Mouse (Mus musculus) urinary bladder, adult 2 months (tissue): ENCODE data around the gene Pdzk1. TPM values are rescaled to one million over a fixed set of nuclear protein-coding genes. Genes with fewer than 3 reads are reported as not detected.
A peak's percentile ranks its signal among the peaks of the same experiment; 100 is the strongest.

Experiments
- DNase-seq: peaks from one replicate; pipeline ENCODE4 v3.0.0; 2022; ENCODE audit warnings: low spot score
- polyA plus RNA-seq: library from polyadenylated mRNA; depleted of rRNA; stranded (reverse); fragments of >200 nt; gene quantifications from 2 replicates; pipeline ENCODE4 v1.2.3, GENCODE M21; 2012; rRNA removed

Pdzk1 gene
- polyA plus RNA-seq, result 0.04 TPM in 1 of 2 replicates, not detected in the other

- DNase-seq, result no peak
Measured at GRCm38 (mm10) chr3:96828984-96829383, at the start of gene Pdzk1, which contains the start of gene Cd160. TSS of gene Pdzk1 (plus strand) at chr3:96829284. TSS of gene Cd160 (minus strand) at chr3:96829351.

- DNase-seq, result no peak
Measured at GRCm38 (mm10) chr3:96782236-96782635, 46.8 kb upstream of the Pdzk1 start.

- no peak for DNase-seq
Measured at GRCm38 (mm10) chr3:96787784-96788183, 41.3 kb upstream of the Pdzk1 start.

- no peak for DNase-seq
Measured at GRCm38 (mm10) chr3:96788506-96788905, 40.6 kb upstream of the Pdzk1 start.

- DNase-seq, result no peak
Measured at GRCm38 (mm10) chr3:96800254-96800653, 28.8 kb upstream of the Pdzk1 start.

GRCm38 (mm10) chr3:96802214-96802613 is 26.9 kb upstream of the Pdzk1 start:
- no peak for DNase-seq

- DNase-seq, result no peak
Measured at GRCm38 (mm10) chr3:96808136-96808535, 20.9 kb upstream of the Pdzk1 start.

GRCm38 (mm10) chr3:96808651-96809050 is 20.4 kb upstream of the Pdzk1 start:
- DNase-seq, result no peak

GRCm38 (mm10) chr3:96811232-96811631 is 17.9 kb upstream of the Pdzk1 start:
- DNase-seq, result no peak

GRCm38 (mm10) chr3:96812395-96813091 is 16.5 kb upstream of the Pdzk1 start:
- DNase-seq, result peak; percentile 54

GRCm38 (mm10) chr3:96813106-96813505 is 16.0 kb upstream of the Pdzk1 start:
- DNase-seq, result no peak

- DNase-seq, result no peak
Measured at GRCm38 (mm10) chr3:96813591-96814244, 15.4 kb upstream of the Pdzk1 start.

- DNase-seq, result no peak
Measured at GRCm38 (mm10) chr3:96814342-96814741, 14.7 kb upstream of the Pdzk1 start.

GRCm38 (mm10) chr3:96820116-96820915 is 8.8 kb upstream of the Pdzk1 start:
- DNase-seq, result no peak

- no peak for DNase-seq
Measured at GRCm38 (mm10) chr3:96821581-96821980, 7.5 kb upstream of the Pdzk1 start.

- no peak for DNase-seq
Measured at GRCm38 (mm10) chr3:96823701-96824100, 5.4 kb upstream of the Pdzk1 start.

- DNase-seq, result no peak
Measured at GRCm38 (mm10) chr3:96824614-96825013, 4.5 kb upstream of the Pdzk1 start.

GRCm38 (mm10) chr3:96825261-96825660 is 3.8 kb upstream of the Pdzk1 start:
- no peak for DNase-seq

GRCm38 (mm10) chr3:96828308-96828864 is 698 bp upstream of the Pdzk1 start:
- no peak for DNase-seq

GRCm38 (mm10) chr3:96829856-96830255 is 772 bp downstream of the Pdzk1 start:
- DNase-seq, result no peak

- DNase-seq, result no peak
Measured at GRCm38 (mm10) chr3:96832930-96833329, 3.8 kb downstream of the Pdzk1 start.
